Mouse (Mus musculus) heart, postnatal 10 days (tissue): Measurements from ENCODE around the gene Tas2r136. TPM values are rescaled to one million over a fixed set of nuclear protein-coding genes. Genes with fewer than 3 reads are reported as not detected.

Source experiments
- DNase-seq, 2 experiments: peaks; one replicate each; pipeline ENCODE4 v3.0.0; 2021
- intact Hi-C: fragments of 180-260 bp; cut with DNase I; formaldehyde crosslinking; loops from one replicate; pipeline ENCODE4 v1.15.1; 2025
- total RNA-seq, 2 experiments: library from RNA; stranded (reverse); gene quantifications; 2 replicates each; pipeline ENCODE4 v1.2.3; 2021

Tas2r136 gene
- not detected for total RNA-seq

- intact Hi-C loops: no loop called here
- DNase-seq: no peak
Observed at GRCm38 (mm10) chr6:132778062-132778461, at the start of gene Tas2r136. Tas2r136 (minus strand) TSS chr6:132778162.

- no peak for DNase-seq
- intact Hi-C loops: loop anchor here (10.0 kb wide), 1 partner anchor 152 kb away; the partner anchor contains the start of genes Tas2r129 and Tas2r131
Observed at GRCm38 (mm10) chr6:132802518-132802917, 24.6 kb upstream of the Tas2r136 start, which contains the start of gene Tas2r117. Tas2r117 (plus strand) TSS chr6:132802818.

DNA sequence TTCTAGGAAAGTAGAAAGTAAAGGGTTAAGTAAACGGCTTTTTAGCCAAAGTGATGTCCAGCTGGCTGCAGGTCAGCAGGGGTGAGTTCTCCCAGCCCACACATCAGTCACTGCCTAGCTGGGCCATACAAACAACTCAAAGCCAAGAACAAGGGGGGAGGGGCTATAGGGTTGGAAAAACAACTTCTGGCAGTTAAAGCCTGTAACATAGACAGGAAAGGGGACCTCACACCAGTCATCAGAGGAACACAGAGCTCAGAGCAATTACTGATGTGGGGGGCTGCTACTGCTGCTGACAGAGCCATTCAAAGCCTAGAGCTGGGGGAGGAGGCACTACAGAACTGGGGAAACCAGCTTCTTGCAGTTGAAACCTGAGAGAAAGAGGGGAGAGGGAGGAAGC is 17.4 kb upstream of the Tas2r136 start:
- no peak for DNase-seq
- intact Hi-C loops: loop anchor here (10.0 kb wide), 2 partner anchors 49 to 189 kb away; partner anchors contain the start of genes Tas2r109 and Tas2r123

DNA sequence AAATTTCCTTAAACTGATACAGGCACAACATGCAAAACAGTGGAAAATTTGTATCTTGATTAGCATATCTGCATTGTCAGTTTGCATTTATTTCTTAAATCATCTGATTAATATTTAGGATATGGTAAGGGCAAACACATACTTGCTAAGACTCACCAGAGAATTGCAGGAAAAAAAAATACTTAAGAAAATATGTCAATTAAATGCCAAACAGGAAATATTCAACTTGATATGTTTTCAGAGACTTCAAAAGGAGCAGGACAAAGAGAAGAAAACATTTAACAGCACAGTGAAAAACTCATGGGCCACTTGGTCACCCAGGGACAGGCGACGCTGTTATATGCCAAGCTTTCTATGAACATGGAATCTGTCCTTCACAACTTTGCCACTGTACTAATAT is 16.1 kb downstream of the Tas2r136 start, which contains the start of gene Tas2r102:
TSS of gene Tas2r102 (plus strand) at position 301 of the 400 bp plus-strand sequence.
- intact Hi-C loops: no loop called here
- no peak for DNase-seq

GRCm38 (mm10) chr6:132754430-132754829 is 23.5 kb downstream of the Tas2r136 start, which contains the start of gene Tas2r124:
Tas2r124 (plus strand) TSS chr6:132754730.
- intact Hi-C loops: no loop called here

GRCm38 (mm10) chr6:132750206-132750605 is 27.8 kb downstream of the Tas2r136 start:
- intact Hi-C loops: no loop called here
- DNase-seq: no peak

More at GRCm38 (mm10) chr6:132754430-132754829, 23.5 kb downstream of the Tas2r136 start, which contains the start of gene Tas2r124:
- DNase-seq: no peak

GRCm38 (mm10) chr6:132737935-132738334 is 40.0 kb downstream of the Tas2r136 start, which contains the start of gene Tas2r115:
Tas2r115 (minus strand) TSS chr6:132738035.
- no peak for DNase-seq
- intact Hi-C loops: no loop called here

Other genes starting within 250 kb of the Tas2r136 start
- not detected for gene Prh1, start 208.4 kb downstream of the Tas2r136 start, total RNA-seq
- not detected for gene Prp2, start 182.2 kb downstream of the Tas2r136 start, total RNA-seq
- not detected for gene A630073D07Rik, start 126.6 kb downstream of the Tas2r136 start, total RNA-seq
- gene Tas2r120, start 121.2 kb downstream of the Tas2r136 start, total RNA-seq: not detected
- gene Tas2r121, start 77.2 kb downstream of the Tas2r136 start, total RNA-seq: not detected
- gene Tas2r122, start 66.2 kb downstream of the Tas2r136 start, total RNA-seq: not detected
- gene Tas2r115, start 40.1 kb downstream of the Tas2r136 start, total RNA-seq: not detected
- gene Tas2r124, start 23.4 kb downstream of the Tas2r136 start, total RNA-seq: not detected
- gene Tas2r102, start 16.0 kb downstream of the Tas2r136 start, total RNA-seq: not detected
- gene Tas2r117, start 24.7 kb upstream of the Tas2r136 start, total RNA-seq: not detected
- not detected for gene Tas2r123, start 69.0 kb upstream of the Tas2r136 start, total RNA-seq
- gene Tas2r116, start 77.3 kb upstream of the Tas2r136 start, total RNA-seq: not detected
- not detected for gene Tas2r110, start 89.8 kb upstream of the Tas2r136 start, total RNA-seq
- gene Tas2r113, start 114.8 kb upstream of the Tas2r136 start, total RNA-seq: not detected
- gene Tas2r125, start 131.5 kb upstream of the Tas2r136 start, total RNA-seq: not detected
- not detected for gene Tas2r129, start 172.9 kb upstream of the Tas2r136 start, total RNA-seq
- not detected for gene Tas2r131, start 179.8 kb upstream of the Tas2r136 start, total RNA-seq
- not detected for gene Tas2r109, start 202.8 kb upstream of the Tas2r136 start, total RNA-seq